Mouse (Mus musculus): ENCODE measurements at regions not wholly inside any gene's neighbourhood (a gene's known extent, or its start where the extent isn't known, plus 50 kb on each side); places are given as distances from the start of the nearest gene placed in this dataset.

GRCm38 (mm10) chr6:98435676-98436075 is 93.1 kb upstream of the Gm765 start:
- TF ChIP-seq CTCF (IDR thresholded peaks at IDR 0.05; ENCODE audit: low read depth) (no peak), EP300 (optimal IDR thresholded peaks at IDR 0.05) (no peak)
